Mouse (Mus musculus) lung, adult 10 weeks (tissue): ENCODE measurements around the gene Olfr553. TPM values are rescaled to one million over a fixed set of nuclear protein-coding genes. Genes with fewer than 3 reads are reported as not detected.

Experiments used
- polyA plus RNA-seq: library from polyadenylated mRNA; stranded (reverse); fragments of 350-450 nt; fragmentation: Illumina TruSeq; extraction: RNeasy Lipid Tissue Mini Kit (QIAGEN cat#74804); gene quantifications from one replicate; pipeline ENCODE4 v1.2.3, GENCODE M21; 2014; ENCODE audit warnings: low read depth, low replicate concordance; ENCODE audit not compliant: insufficient read depth

Gene Olfr553
- polyA plus RNA-seq = not detected

DNA sequence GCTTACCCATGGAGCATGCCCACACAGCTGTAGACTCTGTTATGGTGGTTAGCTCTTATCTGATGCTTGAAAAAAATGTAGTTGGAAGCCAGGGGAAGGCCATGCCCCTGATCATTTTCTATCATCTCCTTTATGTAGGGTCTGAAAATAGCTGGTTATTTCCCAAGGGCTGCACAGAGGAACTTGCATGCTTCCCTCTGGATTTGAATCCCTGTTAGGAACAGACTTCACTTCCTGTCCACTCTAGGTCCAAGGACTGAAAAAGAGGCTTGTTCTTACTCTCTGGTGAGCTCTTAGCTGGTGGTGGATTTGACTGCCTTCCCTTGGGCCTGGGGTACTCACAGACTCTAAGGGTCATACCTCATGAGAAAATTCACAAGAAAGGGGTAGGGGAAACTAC, at the start of gene Olfr553:
Olfr553 (minus strand) TSS at position 101 of the 400 bp plus-strand sequence.

GRCm38 (mm10) chr7:102664599-102664998, 46.6 kb upstream of the Olfr553 start, which contains the start of gene Olfr556:
Gene Olfr556 (plus strand): TSS chr7:102664899.

GRCm38 (mm10) chr7:102658523-102658922, 40.5 kb upstream of the Olfr553 start, which contains the start of gene Olfr555:
Gene Olfr555 (plus strand): TSS chr7:102658823.

GRCm38 (mm10) chr7:102638132-102638531, 20.1 kb upstream of the Olfr553 start, which contains the start of gene Olfr554:
Gene Olfr554 (plus strand): TSS chr7:102638432.

DNA sequence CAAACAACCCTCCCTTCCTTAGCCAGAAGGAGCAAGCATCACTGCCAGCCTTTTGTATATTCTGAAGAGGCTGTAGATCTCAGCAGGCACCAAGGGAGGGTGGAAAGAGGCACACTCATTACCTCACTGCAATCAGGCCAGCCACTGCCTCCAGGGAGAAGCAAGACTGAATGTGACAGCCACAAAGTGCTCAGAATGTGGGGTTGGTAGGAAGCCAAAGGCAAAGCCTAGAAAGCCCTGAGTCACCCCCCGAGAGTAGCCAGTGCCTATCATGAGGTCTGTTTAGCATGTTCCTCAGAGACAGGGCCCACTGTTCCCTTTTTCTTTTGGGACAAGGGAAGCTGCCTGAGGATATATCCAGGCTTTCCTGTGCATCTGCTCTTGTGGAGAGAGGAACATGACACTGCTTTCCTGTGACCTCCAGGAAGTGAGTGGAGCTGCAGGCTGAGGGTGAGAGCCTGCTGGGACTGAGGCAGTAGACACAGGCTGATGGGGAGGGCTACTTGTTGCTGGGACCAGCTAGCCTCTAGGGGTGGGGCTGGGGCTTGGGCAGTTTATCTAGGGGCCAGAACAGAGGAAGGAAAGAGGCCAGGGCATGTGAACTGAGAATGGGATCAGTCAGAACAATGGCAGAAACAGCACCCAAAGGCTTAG, 20.5 kb downstream of the Olfr553 start, which contains the start of gene Olfr552:
Olfr552 (plus strand) TSS at position 393 of the 654 bp plus-strand sequence.

DNA sequence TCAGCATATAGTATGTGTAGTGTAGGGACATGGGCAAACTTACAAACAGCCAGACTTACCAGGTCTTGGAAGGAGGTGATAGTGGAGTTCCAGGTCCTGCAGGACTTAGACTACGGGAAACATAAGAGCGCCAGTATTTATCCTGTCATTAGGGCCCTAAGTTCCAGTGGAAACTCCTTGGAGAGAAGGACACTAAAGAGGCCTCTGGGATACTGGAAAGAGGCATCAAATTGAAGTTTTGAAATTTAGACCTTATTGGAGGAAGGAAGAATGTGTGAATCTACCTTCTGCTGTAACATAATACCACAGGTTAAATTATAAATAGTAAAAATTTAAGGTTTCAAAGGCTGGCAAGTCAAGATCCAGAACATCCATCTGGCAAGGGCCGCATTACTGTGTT, 26.2 kb downstream of the Olfr553 start, which contains the start of gene Olfr551:
Olfr551 (minus strand) TSS at position 101 of the 400 bp plus-strand sequence.

DNA sequence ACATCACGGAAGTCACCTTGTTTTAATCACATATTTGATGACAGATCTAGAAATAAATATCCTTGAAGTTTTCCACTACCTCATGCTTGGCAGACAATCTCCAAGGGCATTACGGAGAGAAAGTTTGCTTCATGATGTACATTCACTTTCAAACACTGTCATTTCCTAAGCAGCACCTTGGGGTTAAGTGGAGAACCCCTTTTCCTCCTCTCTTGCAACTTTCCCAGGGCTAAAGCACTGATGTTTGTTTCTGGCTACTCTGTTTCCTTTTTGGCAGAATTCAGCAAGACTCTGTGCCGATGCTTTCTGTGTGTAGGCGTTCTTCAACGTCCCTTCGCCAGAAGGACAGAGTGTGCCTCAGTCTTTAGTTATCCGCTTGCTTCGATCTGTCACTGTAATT, 46.9 kb downstream of the Olfr553 start, which contains the start of gene Olfr550:
Olfr550 (plus strand) TSS at position 301 of the 400 bp plus-strand sequence.

GRCm38 (mm10) chr7:102564999-102565997, 52.7 kb downstream of the Olfr553 start, which contains the start of gene Trim21:
Gene Trim21 (minus strand): TSS chr7:102565486.

Other genes starting within 250 kb of the Olfr553 start
- 16.6 TPM for gene Rrm1, start 176.5 kb downstream of the Olfr553 start, polyA plus RNA-seq
- gene Olfr543, start 136.5 kb downstream of the Olfr553 start, polyA plus RNA-seq = not detected
- not detected for gene Olfr544, start 129.9 kb downstream of the Olfr553 start, polyA plus RNA-seq
- not detected for gene Olfr545, start 118.6 kb downstream of the Olfr553 start, polyA plus RNA-seq
- gene Olfr547, start 83.5 kb downstream of the Olfr553 start, polyA plus RNA-seq = not detected
- not detected for gene Olfr548-ps1, start 77.3 kb downstream of the Olfr553 start, polyA plus RNA-seq
- not detected for gene Olfr549, start 68.3 kb downstream of the Olfr553 start, polyA plus RNA-seq
- 9.4 TPM for gene Trim21, start 52.7 kb downstream of the Olfr553 start, polyA plus RNA-seq
- 1.3 TPM for gene Olfr550, start 46.8 kb downstream of the Olfr553 start, polyA plus RNA-seq
- not detected for gene Olfr551, start 26.3 kb downstream of the Olfr553 start, polyA plus RNA-seq
- not detected for gene Olfr552, start 20.4 kb downstream of the Olfr553 start, polyA plus RNA-seq
- gene Olfr554, start 20.2 kb upstream of the Olfr553 start, polyA plus RNA-seq = not detected
- not detected for gene Olfr555, start 40.6 kb upstream of the Olfr553 start, polyA plus RNA-seq
- not detected for gene Olfr556, start 46.7 kb upstream of the Olfr553 start, polyA plus RNA-seq
- 7.2 TPM for gene Trim68, start 69.1 kb upstream of the Olfr553 start, polyA plus RNA-seq
- not detected for gene Olfr557, start 77.7 kb upstream of the Olfr553 start, polyA plus RNA-seq
- 0.21 TPM for gene Olfr558, start 84.0 kb upstream of the Olfr553 start, polyA plus RNA-seq
- gene Olfr33, start 100.9 kb upstream of the Olfr553 start, polyA plus RNA-seq = not detected
- gene Olfr559, start 109.3 kb upstream of the Olfr553 start, polyA plus RNA-seq = not detected
- gene Olfr560, start 141.1 kb upstream of the Olfr553 start, polyA plus RNA-seq = not detected
- gene Olfr78, start 141.3 kb upstream of the Olfr553 start, polyA plus RNA-seq = not detected
- not detected for gene Olfr561, start 153.0 kb upstream of the Olfr553 start, polyA plus RNA-seq
- gene Olfr564, start 185.3 kb upstream of the Olfr553 start, polyA plus RNA-seq = not detected
- not detected for gene Olfr566, start 240.5 kb upstream of the Olfr553 start, polyA plus RNA-seq